Mouse (Mus musculus): ENCODE results near the gene Chd3.
A peak's percentile ranks its signal among the peaks of the same experiment; 100 is the strongest.
"Not testable (repeated sequence)": the region's sequence is repeated elsewhere in the genome, so short reads cannot be mapped to it uniquely, and the experiment has no call there.

The Chd3 gene

DNA sequence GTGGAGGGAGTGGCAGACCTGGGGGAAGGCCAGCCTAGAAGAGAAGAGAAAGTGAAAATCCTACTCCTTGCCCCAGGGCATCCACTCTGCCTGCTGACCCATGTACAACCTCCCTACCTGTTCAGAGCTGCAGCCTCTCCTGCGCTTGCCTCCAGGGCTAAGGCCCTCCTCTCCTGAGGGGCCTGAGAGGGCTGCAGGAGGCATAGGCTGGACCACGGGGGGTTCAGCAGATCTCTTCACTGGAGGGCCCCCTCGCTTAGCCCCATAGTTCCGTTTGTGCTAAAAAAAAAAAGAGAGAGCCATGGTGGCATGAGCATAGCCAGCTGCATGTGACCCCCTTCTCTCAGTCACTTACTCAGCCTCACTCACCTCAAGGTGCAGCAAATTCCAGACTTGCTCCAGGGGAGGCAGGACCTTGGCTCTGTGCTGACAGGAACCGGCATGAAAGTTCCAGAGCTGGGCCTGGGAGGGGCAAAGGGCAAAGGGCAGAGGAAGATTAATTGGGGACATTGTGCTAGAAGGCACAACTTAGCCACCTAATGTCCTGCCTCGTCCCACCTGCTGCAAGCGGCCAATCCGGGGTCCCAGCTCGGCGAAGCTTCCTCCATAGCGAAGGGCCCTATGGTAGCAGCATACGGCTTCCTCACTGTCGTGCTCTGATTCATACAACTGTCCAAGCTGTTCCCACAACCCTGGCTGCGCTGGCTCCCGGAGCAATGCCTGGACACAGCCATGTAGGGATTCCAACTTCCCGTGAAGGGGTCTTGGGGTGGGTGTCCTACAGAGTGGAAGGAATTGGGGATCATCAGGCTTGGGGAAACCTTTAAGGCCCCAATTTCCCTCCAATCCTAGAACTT lies 37.9 kb upstream of the Chd3 start:
- DNase-seq (ENCODE audit: low read depth, low spot score): no peak

DNA sequence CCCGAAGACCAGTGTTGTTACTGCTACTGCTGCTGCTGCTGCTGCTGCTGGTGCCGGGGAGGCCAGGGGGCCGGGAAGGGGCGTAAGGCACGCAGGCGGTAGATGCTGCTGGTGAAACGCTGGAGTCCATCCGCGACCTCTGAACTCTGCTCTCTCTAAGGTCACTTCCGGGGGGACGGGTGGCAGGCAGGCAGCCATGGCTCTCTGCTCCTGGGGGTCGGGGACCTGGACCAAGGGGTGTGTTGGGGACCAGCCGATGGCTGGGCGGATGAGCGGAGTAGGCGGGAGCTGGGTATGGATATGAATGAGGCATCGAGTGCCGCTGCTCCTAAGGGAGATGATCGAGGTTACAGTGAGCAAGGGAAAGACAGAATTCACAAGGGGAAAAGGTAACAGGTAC lies 37.1 kb upstream of the Chd3 start:
- no peak for DNase-seq (ENCODE audit: low read depth, low spot score)

DNA sequence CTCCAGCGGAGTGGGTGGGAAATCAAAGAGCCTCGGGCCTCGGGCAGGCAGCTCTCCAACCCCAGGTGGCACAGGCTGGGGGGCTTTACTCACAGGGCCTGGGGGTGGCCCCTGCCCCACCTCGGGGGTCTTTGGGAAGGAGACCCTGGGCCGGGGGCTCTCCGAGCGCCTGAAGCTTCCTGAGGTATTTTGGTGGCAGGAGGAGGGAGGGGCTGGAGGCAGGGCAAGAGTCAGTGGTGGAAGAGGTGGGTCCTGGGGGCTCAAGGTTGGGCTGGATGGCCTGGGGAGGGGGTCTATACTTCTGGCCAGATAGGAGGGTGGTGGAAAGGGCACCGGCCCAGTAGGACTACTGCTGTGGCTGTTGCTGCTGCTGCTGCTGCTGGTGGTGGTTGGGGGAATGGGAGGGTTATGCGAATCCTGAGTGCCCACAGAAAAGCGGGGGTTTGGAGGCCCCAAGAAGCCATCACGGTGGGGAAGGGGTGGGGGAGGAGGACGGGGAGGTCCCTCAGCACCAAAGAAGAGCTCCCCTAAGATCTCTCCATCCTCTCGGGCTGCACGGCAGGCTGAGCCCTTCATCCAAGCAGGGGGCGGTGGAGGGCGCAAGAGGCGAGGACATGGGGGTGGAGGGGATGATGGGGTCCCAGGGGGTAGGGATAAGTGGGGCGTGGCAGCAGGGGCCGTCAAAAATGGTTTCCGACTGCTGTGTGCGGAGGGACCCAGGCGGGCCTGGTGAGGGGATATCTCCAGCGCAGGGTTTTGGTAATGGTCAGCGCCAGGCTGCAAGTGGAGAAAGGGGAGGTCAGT lies 36.4 kb upstream of the Chd3 start:
- no peak for DNase-seq (ENCODE audit: low read depth, low spot score)

DNA sequence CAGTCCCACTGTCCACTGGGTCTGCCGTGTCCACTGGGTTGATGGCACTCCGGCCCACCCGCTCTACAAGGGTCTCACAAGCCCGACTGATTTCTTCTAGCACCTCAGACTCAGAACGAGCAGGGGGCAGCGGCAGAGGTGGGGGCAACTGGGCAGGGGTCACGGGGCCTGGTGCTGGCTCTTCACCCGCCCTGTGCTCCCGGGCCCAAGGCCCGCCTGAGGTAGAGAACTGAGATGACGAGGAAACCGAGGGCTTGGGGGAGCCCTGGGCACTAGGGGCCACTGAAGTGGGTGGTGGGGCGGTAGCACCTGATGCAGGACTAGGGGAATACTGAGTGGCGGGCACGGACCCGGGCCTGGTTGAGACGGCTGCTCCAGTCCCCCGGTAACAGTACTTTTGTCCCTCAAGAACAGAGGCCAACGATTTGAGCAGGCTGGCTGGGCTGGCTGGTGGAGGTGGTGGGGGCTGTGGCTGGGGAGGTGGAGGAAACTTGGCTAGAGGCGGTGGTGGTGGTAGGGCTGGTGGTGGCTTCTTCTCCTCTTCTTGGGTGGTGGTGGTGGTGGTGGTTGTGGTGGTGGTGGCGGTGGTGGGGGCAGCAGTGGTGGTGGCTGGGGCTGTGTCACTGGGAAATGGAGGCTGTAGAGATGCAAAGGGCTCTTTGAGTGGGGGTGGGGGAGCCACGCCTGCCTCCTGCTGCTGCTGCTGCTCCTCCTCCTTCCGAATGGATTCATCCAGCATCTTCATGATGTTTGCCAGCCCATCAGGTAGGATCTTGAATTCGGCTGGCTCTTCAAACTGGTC lies 35.6 kb upstream of the Chd3 start:
- no peak for DNase-seq (ENCODE audit: low read depth, low spot score)

DNA sequence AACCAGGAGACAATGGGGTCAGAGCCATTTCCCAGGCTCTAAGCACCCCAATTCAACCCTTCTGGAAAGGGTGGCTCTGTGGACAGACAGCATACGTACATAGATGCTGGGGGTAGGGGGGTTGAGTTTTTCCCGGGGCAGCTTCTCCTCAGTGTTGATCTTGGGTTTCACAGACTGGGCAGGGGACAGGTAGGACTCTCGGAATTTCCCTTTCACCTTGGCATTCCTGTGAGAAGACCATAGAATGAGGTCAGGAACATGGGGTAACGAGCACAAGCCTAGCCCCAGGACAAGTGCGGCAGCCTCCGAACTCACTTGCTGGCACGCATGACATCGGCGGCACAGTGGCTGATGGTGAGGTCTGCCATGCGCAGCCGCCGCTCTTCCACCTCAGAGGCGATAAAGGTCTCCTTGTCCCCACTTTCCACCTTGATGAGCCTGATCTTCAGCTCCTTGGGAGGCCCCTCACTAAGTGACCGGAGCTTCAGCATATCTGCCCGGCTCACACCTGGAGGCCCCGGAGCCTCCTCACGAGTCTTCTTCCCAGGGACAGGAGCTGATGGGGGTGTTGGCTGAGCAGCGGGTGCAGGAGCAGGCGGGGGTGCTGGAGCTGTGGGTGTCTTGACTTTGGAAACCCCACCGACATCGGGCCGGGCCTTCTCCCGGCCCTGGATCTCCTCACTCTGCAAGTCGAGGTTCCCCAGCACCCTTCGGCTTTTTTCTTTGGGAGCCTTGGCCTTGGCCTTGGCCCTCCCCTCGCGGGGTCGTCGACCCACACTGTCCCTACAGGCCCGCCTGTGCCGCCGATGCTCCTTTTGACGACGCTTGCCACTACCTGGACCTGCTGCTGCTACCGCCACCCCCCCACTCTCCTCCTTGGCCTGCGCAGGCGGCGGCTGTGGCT lies 34.7 kb upstream of the Chd3 start:
- no peak for DNase-seq (ENCODE audit: low read depth, low spot score)

DNA sequence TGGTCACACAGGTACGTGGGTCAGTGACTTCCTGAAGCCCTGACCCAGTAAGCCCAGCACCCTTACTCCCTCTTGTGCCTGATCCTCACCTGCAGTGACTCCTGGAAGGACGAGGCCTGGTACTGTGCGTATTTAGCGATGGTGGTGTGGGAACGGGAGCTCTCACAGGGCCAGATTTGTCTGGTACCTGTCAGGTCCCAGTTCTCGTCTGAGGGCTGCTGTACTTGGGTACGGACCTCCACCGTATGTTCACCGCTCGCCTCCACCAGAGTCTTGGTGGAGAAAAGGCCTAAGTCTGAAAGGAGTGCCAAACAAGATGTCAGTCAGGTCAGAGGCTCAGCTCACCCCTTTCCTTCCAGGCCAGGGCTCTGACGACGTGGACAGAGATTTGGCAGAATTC lies 32.8 kb upstream of the Chd3 start:
- no peak for DNase-seq (ENCODE audit: low read depth, low spot score)

DNA sequence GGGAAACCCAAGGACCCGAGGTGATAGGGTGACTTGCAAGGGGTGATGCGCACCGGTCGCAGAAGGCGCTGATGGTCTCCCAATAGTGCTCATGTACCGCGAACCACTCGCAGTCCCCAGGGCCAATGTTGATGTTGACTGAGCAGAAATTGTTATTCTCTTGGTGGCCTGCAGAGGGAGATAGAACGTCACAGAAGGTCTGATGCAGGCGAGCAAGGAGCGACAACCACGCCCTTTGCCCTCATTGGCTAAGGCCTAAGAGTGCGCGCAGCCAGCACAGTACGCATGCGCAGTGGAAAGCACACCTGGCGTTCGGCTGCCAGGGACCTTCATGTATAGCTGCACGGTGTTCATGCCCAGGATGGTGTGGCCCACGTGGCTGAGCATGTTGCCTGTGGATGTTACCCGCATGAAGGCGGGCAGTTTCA lies 32.0 kb upstream of the Chd3 start:
- peak; percentile 91 for DNase-seq (ENCODE audit: low read depth, low spot score)

DNA sequence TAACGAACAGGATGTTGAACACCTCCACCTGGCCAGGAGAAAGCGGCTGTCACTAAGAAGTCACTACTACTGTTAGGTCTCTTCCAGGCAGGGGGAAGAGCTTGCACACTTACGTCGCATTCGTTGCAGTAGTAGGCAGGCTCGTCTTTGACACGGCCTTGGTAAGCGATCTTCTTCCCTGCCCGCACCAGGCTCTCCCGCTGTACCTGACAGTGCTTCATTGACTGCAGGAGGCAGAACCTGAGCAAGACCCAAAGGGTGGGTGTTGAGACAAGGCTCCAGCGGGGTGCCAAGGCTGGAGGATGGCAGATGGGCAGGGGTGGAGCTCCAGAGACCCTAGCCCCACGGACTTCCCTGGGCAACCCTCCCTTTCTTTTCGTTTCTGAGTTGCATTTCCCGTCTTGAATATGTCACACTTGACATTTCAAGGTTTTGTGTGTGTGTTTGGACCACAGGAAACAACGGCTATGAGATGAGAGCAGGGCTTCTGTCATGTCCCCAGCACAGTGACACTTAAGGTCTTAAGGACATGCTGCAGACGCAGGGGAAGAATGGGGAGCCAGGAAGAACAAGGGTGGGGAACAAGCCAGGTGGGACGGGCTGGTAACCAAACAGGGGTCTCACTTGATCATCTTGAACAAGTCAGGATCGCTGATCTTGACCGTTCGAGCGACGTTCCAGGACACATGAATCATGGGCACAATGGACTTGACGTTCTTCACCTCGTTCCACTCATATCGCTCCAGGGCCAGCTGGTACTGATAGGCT lies 31.1 kb upstream of the Chd3 start:
- DNase-seq (ENCODE audit: low read depth, low spot score): no peak

DNA sequence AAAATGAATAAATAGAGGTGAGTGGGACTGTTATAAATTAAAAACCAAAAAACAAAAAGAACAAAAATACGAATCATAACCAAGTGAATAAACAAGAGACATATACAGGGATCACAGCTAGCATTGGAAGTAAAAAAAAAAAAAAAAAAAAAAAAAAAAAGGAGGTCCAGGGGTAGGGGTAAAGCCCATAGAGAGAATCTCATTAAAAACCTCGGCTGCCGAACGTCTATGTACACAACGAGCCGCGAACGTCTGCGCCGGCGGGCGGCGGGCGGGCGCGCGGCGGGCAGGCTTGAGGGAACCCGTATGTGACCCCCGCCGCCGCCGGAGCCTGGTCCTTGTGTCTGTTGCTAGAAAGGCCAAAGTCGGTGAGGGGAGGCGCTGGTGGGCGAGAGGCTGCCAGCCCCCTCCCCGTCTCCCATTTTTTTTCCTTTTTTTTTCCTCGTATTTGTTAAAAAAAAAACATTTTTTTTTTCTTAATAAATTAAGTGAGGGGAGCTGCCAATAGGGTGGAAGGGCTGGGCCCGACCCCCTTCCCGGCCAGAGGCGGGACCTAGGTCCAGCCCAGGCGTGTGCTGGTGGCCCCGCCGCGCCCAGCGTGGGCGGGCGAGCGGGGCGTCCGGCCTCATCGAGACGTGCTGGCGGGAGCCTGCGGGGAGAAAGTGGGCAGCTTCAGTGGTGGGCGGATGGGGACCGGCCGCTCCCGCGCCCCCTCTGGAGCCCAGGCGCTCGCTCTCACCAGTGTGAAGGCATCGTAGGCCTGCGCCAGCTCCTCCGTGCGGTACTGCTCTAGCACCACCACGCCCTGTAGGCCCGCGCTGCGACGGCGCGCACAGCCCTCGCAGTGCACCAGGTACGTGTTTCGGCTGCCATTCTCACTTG lies 30.2 kb upstream of the Chd3 start:
- DNase-seq (ENCODE audit: low read depth, low spot score): no peak

DNA sequence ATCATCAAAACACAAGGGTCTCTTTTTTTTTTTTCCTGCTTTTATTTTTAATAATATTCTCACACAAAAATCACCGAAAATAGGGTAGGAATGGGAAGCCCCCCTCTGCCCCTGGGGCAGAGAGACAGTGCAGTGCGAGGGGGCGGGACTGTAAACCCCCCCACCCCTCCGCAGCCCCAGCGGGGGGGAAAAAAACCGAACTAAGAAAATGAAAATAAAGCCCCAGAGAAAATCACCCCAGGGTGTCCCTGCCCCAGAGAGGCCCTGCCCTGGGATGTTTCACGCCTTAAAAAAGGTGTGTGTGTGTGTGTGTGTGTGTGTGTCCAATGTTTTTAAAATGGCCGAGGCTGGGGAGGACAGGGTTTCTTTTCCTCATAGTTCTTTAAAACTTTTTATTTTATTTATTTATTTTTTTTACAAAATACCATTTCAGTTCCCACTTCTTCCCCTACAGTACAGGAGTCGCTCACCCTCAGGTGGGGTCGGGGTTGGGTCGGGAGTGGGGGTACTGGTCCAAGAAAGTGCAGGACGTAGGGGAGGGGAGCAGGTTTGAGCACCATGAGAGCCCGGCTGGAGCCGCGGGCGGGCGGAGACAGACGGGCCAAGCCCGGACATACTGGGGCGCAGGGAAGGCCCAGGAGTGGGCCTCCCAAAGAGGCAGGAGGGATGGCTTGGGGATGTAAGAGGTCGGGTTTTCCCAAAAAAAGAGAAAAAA lies 29.4 kb upstream of the Chd3 start:
- no peak for DNase-seq (ENCODE audit: low read depth, low spot score)

DNA sequence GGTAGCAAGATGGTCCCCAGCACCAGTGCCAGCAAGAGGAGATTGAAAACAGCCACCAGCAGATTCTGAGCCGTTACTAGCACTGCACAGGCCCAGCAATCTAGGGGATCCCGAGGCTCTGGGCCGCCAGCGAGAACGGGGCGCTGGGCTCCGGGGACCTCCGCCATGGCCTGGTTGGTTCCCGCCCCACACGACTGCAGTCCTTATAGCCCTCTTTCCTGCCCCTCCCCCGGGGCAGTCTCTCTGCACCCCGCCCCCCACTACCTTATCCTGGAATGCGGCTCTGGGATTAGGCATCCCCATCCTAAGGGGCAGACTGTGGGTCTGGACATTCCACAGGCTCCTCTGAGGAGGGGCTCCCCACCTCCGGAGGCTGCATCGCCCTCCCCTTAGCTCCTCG lies 28.9 kb upstream of the Chd3 start, which contains the start of gene Tmem88:
Gene Tmem88 (minus strand): TSS at position 176 of the 400 bp plus-strand sequence.
- DNase-seq (ENCODE audit: low read depth, low spot score): no peak

DNA sequence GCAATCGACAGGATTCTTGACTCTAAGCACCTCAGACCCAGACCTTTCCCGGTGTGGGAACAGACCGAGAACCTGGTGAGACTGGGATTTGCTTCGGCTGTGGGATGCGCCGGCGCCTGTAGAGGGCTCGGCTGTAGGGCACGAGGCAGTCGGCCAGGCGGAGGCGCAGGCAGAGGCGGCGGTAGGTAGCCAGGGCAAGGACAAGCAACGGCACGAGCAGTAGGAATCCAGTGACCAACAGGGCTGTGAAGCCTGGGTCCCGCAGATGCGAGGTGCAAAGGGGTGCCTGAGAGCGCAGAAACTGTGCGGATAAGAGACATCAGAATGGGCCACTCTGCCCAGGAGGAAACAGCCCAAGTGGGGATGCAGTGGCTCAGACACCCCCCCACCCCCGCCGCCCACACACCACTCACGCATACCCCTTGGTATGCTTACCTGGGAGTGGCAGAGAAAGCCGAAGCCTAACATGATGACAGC lies 28.4 kb upstream of the Chd3 start:
- no peak for DNase-seq (ENCODE audit: low read depth, low spot score)

DNA sequence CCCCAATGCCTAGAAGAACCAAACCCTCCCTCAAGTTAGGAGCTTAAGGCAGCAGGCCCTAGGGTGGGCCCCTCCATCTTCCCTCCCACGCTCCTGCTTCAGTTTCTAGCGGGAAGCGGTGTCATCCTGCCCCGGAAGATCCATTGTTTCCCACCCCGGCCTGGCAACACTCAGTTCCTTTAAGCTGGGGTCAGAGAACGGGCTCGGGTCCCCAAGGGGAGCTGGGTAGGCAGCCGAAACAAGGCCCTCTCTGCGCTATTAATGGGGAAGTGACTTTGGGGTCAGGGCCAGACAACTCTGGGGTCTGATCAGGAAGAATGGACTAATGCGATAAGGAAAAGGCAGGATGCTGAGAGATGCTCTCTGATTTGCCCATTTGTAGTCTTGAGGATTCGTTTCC lies 27.6 kb upstream of the Chd3 start:
- no peak for DNase-seq (ENCODE audit: low read depth, low spot score)

DNA sequence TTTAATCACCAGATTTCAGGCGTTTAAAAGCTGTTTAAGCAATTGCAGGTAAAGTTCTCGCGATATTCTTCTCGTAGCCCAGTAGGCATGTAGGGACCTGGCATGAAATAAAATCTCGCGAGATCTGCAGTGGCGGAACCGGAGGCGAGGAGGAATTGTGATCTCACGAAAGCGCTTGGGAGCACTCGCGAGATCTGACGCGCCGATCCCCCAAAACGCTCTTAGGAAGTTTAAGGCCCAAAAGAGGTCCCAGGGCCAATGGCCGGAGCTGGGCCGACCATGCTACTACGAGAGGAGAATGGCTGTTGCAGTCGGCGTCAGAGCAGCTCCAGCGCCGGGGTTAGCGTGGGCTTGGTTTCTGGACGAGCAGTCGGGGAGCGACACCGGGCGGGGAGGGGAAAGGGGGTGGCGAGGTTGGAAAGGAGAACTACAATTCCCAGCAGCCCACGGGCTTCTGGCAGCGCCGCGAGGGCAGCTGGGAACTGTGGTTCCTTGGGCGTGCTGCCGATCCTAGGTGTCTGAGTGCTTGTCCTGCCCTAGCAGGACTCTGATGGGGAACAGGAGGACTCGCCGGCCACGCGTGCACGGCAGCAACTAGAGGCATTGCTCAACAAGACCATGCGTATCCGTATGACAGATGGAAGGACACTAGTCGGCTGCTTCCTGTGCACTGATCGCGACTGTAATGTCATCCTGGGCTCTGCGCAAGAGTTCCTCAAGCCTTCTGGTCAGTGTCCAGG lies 26.6 kb upstream of the Chd3 start:
- peak; percentile 98 for DNase-seq (ENCODE audit: low read depth, low spot score)

DNA sequence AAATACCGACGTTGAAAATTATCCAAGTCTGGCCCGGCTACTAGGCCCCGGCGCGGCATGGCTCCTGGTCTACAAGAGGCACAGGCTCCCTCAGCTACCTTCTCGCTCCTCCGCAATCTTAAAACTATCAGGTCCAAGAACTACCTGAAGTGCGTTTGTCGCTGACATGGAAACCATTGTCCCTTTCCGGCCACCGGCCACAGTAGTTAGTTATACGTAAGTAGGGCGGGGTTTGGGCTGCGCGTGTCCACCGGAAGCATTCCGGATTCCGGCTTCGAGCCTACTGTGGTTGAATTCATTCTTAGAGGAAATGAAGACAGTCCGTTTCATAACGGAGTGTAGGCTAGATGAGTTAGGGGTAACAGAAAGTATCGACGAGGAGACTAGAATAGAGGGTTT lies 26.0 kb upstream of the Chd3 start, which contains the start of the genes Naa38 and Cyb5d1:
Gene Naa38 (plus strand): TSS at position 253 of the 399 bp plus-strand sequence.
Gene Cyb5d1 (minus strand): TSS at position 397 of the 399 bp plus-strand sequence.
- peak; percentile 83 for DNase-seq (ENCODE audit: low read depth, low spot score)

DNA sequence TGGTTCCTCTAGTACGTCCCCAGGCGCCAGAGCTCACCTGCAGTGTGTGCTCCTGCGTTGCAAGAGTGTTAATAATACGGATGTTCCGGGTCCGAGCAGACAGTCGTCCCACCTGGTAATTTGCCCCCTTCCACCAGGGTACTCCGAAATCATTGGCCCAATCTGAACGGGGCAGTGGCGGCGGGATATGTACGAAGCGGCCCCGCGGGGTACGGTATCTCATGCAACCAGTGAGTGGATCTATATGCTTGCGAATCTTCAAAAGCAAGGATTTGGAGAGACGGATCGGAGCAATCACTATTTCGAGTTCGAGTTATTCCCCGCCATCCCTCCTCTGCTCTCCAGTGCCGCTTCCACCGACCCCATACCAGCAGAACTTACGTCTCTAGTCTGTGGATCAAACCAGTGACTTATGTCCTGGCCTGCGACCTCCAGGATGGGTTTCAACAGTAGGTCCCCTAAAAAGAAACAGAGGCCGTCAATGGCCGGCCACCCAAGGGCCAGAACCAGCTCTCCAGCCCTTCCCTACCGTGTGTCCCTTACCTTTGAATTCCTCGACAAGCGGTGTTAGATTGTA lies 25.5 kb upstream of the Chd3 start:
- not testable (repeated sequence) for DNase-seq (ENCODE audit: low read depth, low spot score)

DNA sequence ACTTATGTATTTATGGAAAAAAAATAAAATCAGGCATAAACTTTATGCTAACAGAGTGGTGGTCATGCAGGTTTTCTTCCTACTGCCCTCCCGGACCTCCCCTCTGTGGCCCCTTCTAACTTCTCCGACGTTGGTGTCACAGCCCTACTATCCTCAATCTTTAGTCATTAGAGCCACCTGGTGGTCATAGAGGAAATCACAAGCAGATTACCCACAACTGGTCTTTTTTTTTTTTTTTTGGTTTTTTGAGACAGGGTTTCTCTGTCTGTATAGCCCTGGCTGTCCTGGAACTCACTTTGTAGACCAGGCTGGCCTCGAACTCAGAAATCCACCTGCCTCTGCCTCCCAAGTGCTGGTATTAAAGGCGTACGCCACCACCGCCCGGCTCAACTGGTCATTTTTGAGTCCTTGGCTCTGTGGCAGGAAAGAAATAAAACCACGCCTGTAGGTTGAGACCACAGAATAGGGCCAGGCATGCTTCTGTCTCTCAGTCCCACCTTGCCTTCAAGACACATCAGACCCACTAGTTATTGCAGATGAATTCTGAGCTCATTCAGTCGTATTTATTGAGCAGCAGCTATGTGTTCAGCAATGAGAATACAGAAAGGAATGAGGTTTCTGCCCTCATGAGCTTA lies 21.3 kb upstream of the Chd3 start:
- peak; percentile 71 for DNase-seq (ENCODE audit: low read depth, low spot score)
